Mouse (Mus musculus) neural tube, embryonic 11.5 days (tissue): ENCODE results near the gene Gm21985. TPM values are rescaled to one million over a fixed set of nuclear protein-coding genes. Genes with fewer than 3 reads are reported as not detected.
A peak's percentile ranks its signal among the peaks of the same experiment; 100 is the strongest.

ENCODE experiments used
- ATAC-seq: fragments of 200-750 bp; cut with Nextera tagmentation; 2 replicates; pipeline ENCODE4 v1.8.0; 2017; ENCODE audit warnings: moderate number of reproducible peaks, mild to moderate bottlenecking, moderate TSS enrichment, moderate library complexity; ENCODE audit not compliant: insufficient read depth, low FRiP score, low TSS enrichment
- DNase-seq: peaks from one replicate; pipeline ENCODE4 v3.0.0-alpha.2; 2015; ENCODE audit warnings: low spot score
- H3K27ac ChIP-seq: fragments of 300-500 bp; sonication (generic); 2 replicates; pipeline ENCODE4 v1.5.1; 2014; ENCODE audit warnings: low read depth, mild to moderate bottlenecking, low read length
- H3K27me3 ChIP-seq: fragments of 300-500 bp; sonication (generic); 2 replicates; pipeline ENCODE4 v1.6.1; 2014; ENCODE audit warnings: mild to moderate bottlenecking, low read length, mixed read lengths; ENCODE audit not compliant: control insufficient read depth, insufficient read depth
- H3K36me3 ChIP-seq: fragments of 300-500 bp; sonication (generic); 2 replicates; pipeline ENCODE4 v1.6.1; 2014; ENCODE audit warnings: mild to moderate bottlenecking, low read length, moderate library complexity, mixed read lengths; ENCODE audit not compliant: control insufficient read depth, insufficient read depth
- H3K4me1 ChIP-seq: fragments of 300-500 bp; sonication (generic); 2 replicates; pipeline ENCODE4 v1.6.1; 2014; ENCODE audit warnings: low read length, mixed read lengths; ENCODE audit not compliant: control insufficient read depth, insufficient read depth
- H3K4me2 ChIP-seq: fragments of 300-500 bp; sonication (generic); 2 replicates; pipeline ENCODE4 v1.6.1; 2014; ENCODE audit warnings: low read depth, mild to moderate bottlenecking, moderate library complexity
- H3K4me3 ChIP-seq: fragments of 300-500 bp; sonication (generic); 2 replicates; pipeline ENCODE4 v1.5.1; 2014; ENCODE audit warnings: low read depth, low read length
- H3K9ac ChIP-seq: fragments of 300-500 bp; sonication (generic); 2 replicates; pipeline ENCODE4 v1.6.1; 2014; ENCODE audit warnings: mild to moderate bottlenecking, low read length
- H3K9me3 ChIP-seq: fragments of 300-500 bp; sonication (generic); 2 replicates; pipeline ENCODE4 v1.6.1; 2016; ENCODE audit warnings: low read length; ENCODE audit not compliant: control insufficient read depth
- WGBS: fragments of 180-500 bp; shearing (Covaris S2); extraction: QIAGEN DNeasy Blood & Tissue Kit; methylation state at CpG from one replicate; pipeline ENCODE4 v1.1.7; 2014; 5-methylcytosine and 5-hydroxymethylcytosine counted together
- polyA plus RNA-seq: library from polyadenylated mRNA; unstranded; fragments of >200 nt; fragmentation: Nextera tagmentation; extraction: Ambion mirVana; gene quantifications from 2 replicates; pipeline ENCODE4 v1.2.1, GENCODE M21; 2014

The Gm21985 gene
- polyA plus RNA-seq, 1 experiment from 2014 or later = not detected

GRCm38 (mm10) chr2:112239935-112240721 is 26.0 kb upstream of the Gm21985 start:
- H3K4me3 ChIP-seq = peak overlapping the region; percentile 61
- peak; percentile 70 for ATAC-seq
- peak overlapping the region; percentile 72 for H3K4me2 ChIP-seq
- H3K4me1 ChIP-seq = no peaks in the 10 kb centered on the region; the same call in 1 of the 2 replicates
- H3K36me3 ChIP-seq = no peaks in the 10 kb centered on the region
- under 1% methylated on average over 27 of the region's 28 CpGs for WGBS
- peak overlapping the region; percentile 84 for H3K9ac ChIP-seq
- H3K27me3 ChIP-seq = no peaks in the 10 kb centered on the region
- no peaks in the 10 kb centered on the region for H3K9me3 ChIP-seq
- DNase-seq = peak; percentile 55
- H3K27ac ChIP-seq = peak overlapping the region; percentile 94

- Histone ChIP-seq H3K27ac (no peak overlapping the region), H3K4me3 (no peak overlapping the region), H3K4me1 (no peaks in the 10 kb centered on the region; the same call in 1 of the 2 replicates), H3K9me3 (no peaks in the 10 kb centered on the region), H3K4me2 (no peak overlapping the region), H3K36me3 (no peaks in the 10 kb centered on the region; the same call in 1 of the 2 replicates), H3K9ac (no peak overlapping the region), H3K27me3 (no peaks in the 10 kb centered on the region)
- no peak for ATAC-seq
- 88% methylated on average over 14 of the region's 14 CpGs for WGBS
- DNase-seq = no peak
Measured at GRCm38 (mm10) chr2:112241787-112242186, 24.3 kb upstream of the Gm21985 start.

GRCm38 (mm10) chr2:112245307-112245706 is 20.8 kb upstream of the Gm21985 start:
- Histone ChIP-seq H3K36me3 (no peaks in the 10 kb centered on the region; the same call in 1 of the 2 replicates), H3K4me3 (no peak overlapping the region), H3K9ac (no peak overlapping the region), H3K27ac (no peak overlapping the region), H3K4me2 (no peak overlapping the region), H3K4me1 (no peaks in the 10 kb centered on the region; the same call in 1 of the 2 replicates), H3K27me3 (no peaks in the 10 kb centered on the region), H3K9me3 (no peaks in the 10 kb centered on the region)
- DNase-seq = no peak
- WGBS = 88% methylated on average over 5 of the region's 5 CpGs
- no peak for ATAC-seq

- DNase-seq = no peak
- Histone ChIP-seq H3K36me3 (no peaks in the 10 kb centered on the region; the same call in 1 of the 2 replicates), H3K4me2 (no peak overlapping the region), H3K27me3 (no peaks in the 10 kb centered on the region), H3K4me3 (no peak overlapping the region), H3K9ac (no peak overlapping the region), H3K27ac (no peak overlapping the region), H3K9me3 (no peaks in the 10 kb centered on the region), H3K4me1 (no peaks in the 10 kb centered on the region)
- no peak for ATAC-seq
- WGBS = 97% methylated on average over 6 of the region's 6 CpGs
Measured at GRCm38 (mm10) chr2:112246193-112246592, 19.9 kb upstream of the Gm21985 start.

GRCm38 (mm10) chr2:112247323-112247722 is 18.8 kb upstream of the Gm21985 start:
- Histone ChIP-seq H3K36me3 (no peaks in the 10 kb centered on the region; the same call in 1 of the 2 replicates), H3K9me3 (no peaks in the 10 kb centered on the region), H3K27ac (no peak overlapping the region), H3K9ac (no peak overlapping the region), H3K4me1 (no peaks in the 10 kb centered on the region), H3K27me3 (no peaks in the 10 kb centered on the region), H3K4me3 (no peak overlapping the region), H3K4me2 (no peak overlapping the region)
- DNase-seq = no peak
- WGBS = 89% methylated on average over 10 of the region's 10 CpGs
- ATAC-seq = no peak

- no peaks in the 10 kb centered on the region for H3K9me3 ChIP-seq
- no peak for ATAC-seq
- DNase-seq = no peak
Measured at GRCm38 (mm10) chr2:112249780-112250453, 16.2 kb upstream of the Gm21985 start.

GRCm38 (mm10) chr2:112254675-112255515 is 11.2 kb upstream of the Gm21985 start:
- H3K4me3 ChIP-seq = no peak overlapping the region
- 75% methylated on average over 7 of the region's 7 CpGs for WGBS
- no peaks in the 10 kb centered on the region for H3K4me1 ChIP-seq
- H3K9me3 ChIP-seq = no peaks in the 10 kb centered on the region
- H3K36me3 ChIP-seq = no peaks in the 10 kb centered on the region
- ATAC-seq (no peak), DNase-seq (no peak)
- no peak overlapping the region for H3K27ac ChIP-seq
- no peaks in the 10 kb centered on the region for H3K27me3 ChIP-seq
- no peak overlapping the region for H3K9ac ChIP-seq
- H3K4me2 ChIP-seq = no peak overlapping the region

More at GRCm38 (mm10) chr2:112249780-112250453, 16.2 kb upstream of the Gm21985 start:
- H3K27me3 ChIP-seq = no peaks in the 10 kb centered on the region
- no peak overlapping the region for H3K9ac ChIP-seq
- H3K36me3 ChIP-seq = no peaks in the 10 kb centered on the region; the same call in 1 of the 2 replicates
- no peaks in the 10 kb centered on the region for H3K4me1 ChIP-seq
- H3K4me2 ChIP-seq = no peak overlapping the region
- no peak overlapping the region for H3K4me3 ChIP-seq
- WGBS = 92% methylated on average over 10 of the region's 10 CpGs
- no peak overlapping the region for H3K27ac ChIP-seq

- DNase-seq = no peak
- no peak within 1 kb of the TSS for H3K9ac ChIP-seq
- no peak within 1 kb of the TSS for H3K27ac ChIP-seq
- H3K4me3 ChIP-seq = no peak within 1 kb of the TSS
- no peak within 1 kb of the TSS for H3K4me2 ChIP-seq
- no peaks in the 10 kb centered on the region for H3K36me3 ChIP-seq
- WGBS = 79% methylated on average over 10 of the region's 10 CpGs
- H3K4me1 ChIP-seq = peaks cover 7% of the 10 kb centered on the region; the same call in 1 of the 2 replicates
- ATAC-seq = no peak
- H3K27me3 ChIP-seq = no peaks in the 10 kb centered on the region
- H3K9me3 ChIP-seq = no peaks in the 10 kb centered on the region
Measured at GRCm38 (mm10) chr2:112259241-112259962, 6.7 kb upstream of the Gm21985 start, which contains the start of gene Nutm1. Nutm1 (minus strand) TSS chr2:112259291.
